Mouse (Mus musculus) olfactory bulb, adult 2 months (tissue): ENCODE data around the gene Scyl2.

Source experiments
- CTCF ChIP-seq: fragments of 200-500 bp; IDR thresholded peaks from 2 replicates; pipeline ENCODE4 v1.5.1; 2012; ENCODE audit warnings: low read depth, mild to moderate bottlenecking, low read length, moderate library complexity; ENCODE audit not compliant: insufficient read depth
- POLR2A ChIP-seq: fragments of 200-500 bp; IDR thresholded peaks from 2 replicates; pipeline ENCODE4 v1.6.1; 2012; ENCODE audit warnings: mild to moderate bottlenecking, low read depth, low read length, moderate library complexity; ENCODE audit not compliant: insufficient read depth

DNA sequence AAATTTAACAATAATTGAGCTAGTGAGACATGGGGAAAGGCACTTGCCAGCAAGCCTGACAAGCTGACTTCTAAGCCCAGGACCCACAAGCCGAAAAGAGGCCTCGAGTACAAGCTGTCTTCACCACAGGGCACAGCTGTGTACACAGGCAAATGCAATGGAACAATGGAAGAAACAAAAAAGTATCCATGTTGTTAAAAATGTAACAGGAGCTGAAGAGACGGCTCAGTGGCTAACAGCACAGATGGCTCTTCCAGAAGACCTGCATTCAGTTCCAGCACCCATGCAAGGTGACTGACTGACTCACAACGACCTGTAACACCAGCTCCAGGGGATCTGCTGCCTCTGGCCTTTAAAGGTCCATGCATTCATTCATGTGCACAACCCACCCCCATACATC, 9.5 kb downstream of the Scyl2 start:
- TF ChIP-seq POLR2A (no peak), CTCF (no peak)
